Mouse (Mus musculus) kidney, adult 18-20 months (tissue): ENCODE measurements at regions not wholly inside any gene's neighbourhood (a gene's known extent, or its start where the extent isn't known, plus 50 kb on each side); places are given as distances from the start of the nearest gene placed in this dataset.
"Not testable (repeated sequence)": the region's sequence is repeated elsewhere in the genome, so short reads cannot be mapped to it uniquely, and the experiment has no call there.

Experiments used
- DNase-seq: peaks from one replicate; pipeline ENCODE4 v3.0.0; 2021

- DNase-seq: no peak
Measured at GRCm38 (mm10) chr17:69821901-69822300, 147.0 kb upstream of the Dlgap1 start.

- DNase-seq: no peak
Measured at GRCm38 (mm10) chr17:69822921-69823320, 146.0 kb upstream of the Dlgap1 start.

GRCm38 (mm10) chr17:69841308-69841707, 127.6 kb upstream of the Dlgap1 start:
- DNase-seq: no peak

GRCm38 (mm10) chr17:69848306-69848705, 120.6 kb upstream of the Dlgap1 start:
- no peak for DNase-seq

- DNase-seq: no peak
Measured at GRCm38 (mm10) chr17:69850075-69850474, 118.8 kb upstream of the Dlgap1 start.

GRCm38 (mm10) chr17:69879958-69880357, 88.9 kb upstream of the Dlgap1 start:
- not testable (repeated sequence) for DNase-seq

GRCm38 (mm10) chr17:69893980-69894379, 74.9 kb upstream of the Dlgap1 start:
- DNase-seq: no peak
